Mouse (Mus musculus) urinary bladder, postnatal 14 days (tissue): ENCODE results near the gene Clock.

Experiments
- DNase-seq: peaks from one replicate; pipeline ENCODE4 v3.0.0; 2021; ENCODE audit warnings: low spot score

The Clock gene

GRCm38 (mm10) chr5:76179791-76180190, 124.8 kb downstream of the Clock start:
- no peak for DNase-seq

- DNase-seq, result no peak
These were observed 125.4 kb downstream of the Clock start for GRCm38 (mm10) chr5:76179171-76179570.

- no peak for DNase-seq
These were observed 126.9 kb downstream of the Clock start for GRCm38 (mm10) chr5:76177664-76178063.

- DNase-seq, result no peak
These were observed 127.8 kb downstream of the Clock start for GRCm38 (mm10) chr5:76176841-76177240.

GRCm38 (mm10) chr5:76176411-76176810, 128.2 kb downstream of the Clock start:
- no peak for DNase-seq

- DNase-seq, result no peak
These were observed 129.5 kb downstream of the Clock start for GRCm38 (mm10) chr5:76175051-76175450.

- no peak for DNase-seq
These were observed 133.6 kb downstream of the Clock start for GRCm38 (mm10) chr5:76171039-76171438.

GRCm38 (mm10) chr5:76170522-76170921, 134.1 kb downstream of the Clock start:
- no peak for DNase-seq

- no peak for DNase-seq
These were observed 139.8 kb downstream of the Clock start for GRCm38 (mm10) chr5:76164827-76165226.

- DNase-seq, result no peak
These were observed 140.7 kb downstream of the Clock start for GRCm38 (mm10) chr5:76163828-76164390.

GRCm38 (mm10) chr5:76162926-76163325, 141.7 kb downstream of the Clock start:
- no peak for DNase-seq

- no peak for DNase-seq
These were observed 143.1 kb downstream of the Clock start for GRCm38 (mm10) chr5:76161491-76161890.

GRCm38 (mm10) chr5:76160086-76160485, 144.5 kb downstream of the Clock start:
- DNase-seq, result no peak
